Mouse (Mus musculus): Measurements from ENCODE around the gene Tango6. TPM values are rescaled to one million over a fixed set of nuclear protein-coding genes. Genes with fewer than 3 reads are reported as not detected.

Gene Tango6
- total RNA-seq, 2 experiments from 2014 or later: 5.9 to 6.4 TPM

DNA sequence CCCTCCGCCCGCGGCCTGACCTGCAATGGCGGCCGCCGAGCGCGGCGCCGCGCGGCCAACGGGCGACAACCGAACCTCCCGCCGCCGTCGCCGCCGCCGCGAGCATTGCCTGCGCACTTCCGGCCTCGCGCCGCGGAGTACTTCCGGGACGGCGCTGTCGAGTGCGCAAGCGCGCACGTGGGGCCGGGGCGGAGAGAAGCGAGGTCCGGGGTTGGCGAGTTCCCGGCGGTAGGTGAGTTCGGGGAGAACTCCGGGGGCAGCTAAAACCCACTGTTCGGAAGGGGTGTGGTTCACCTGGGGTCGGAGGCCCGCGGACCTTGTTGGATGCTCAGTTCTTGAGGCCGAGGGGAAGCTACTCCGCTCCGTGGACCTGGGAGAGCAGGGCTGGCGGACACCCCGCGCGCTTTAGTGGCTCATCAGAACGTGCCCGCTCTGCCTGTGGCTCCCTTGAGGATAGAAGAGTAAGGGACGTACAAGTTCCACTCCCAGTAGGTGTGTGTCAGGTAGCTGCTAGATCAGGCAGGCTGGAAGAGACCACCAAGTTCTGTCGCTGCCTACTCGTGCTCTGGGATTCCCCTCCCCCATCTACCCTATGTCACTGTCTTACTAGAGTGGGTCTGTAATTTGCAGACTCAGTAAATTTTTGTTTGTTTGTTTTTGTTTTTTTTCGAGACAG is 210.8 kb downstream of the Tango6 start, which contains the start of gene Utp4:
TSS of gene Utp4 (plus strand) at position 156 of the 676 bp plus-strand sequence.
- intact Hi-C loops (cut with DNase I): loop anchor here (2.0 kb wide), 1 partner anchor 175 kb away; no protein-coding TSS in a partner anchor
- DNase-seq (ENCODE audit: low spot score in 2 of 2): peak; percentile 67 to 86

DNA sequence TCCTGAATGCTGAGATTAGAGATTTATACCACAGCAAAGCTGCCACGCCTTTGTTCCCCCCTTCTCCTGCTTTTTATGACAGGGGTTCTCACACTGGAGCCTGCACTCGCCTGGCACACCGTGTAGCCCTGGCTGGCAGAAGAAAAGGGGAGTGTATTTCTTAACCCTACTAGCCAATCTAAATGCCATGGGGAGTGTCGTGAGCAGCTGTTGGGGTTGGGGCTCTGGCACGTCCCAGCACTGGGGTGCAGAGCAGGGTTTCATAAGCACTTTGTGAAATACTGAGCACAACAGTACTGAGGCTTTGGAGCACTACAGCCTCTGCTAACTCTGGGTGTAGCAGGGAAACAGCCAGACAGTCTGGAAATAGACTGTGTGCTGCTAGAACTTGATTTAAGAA is 216.6 kb downstream of the Tango6 start:
- DNase-seq (ENCODE audit: low spot score in 2 of 2): no peak

More for the DNA sequence above, 216.6 kb downstream of the Tango6 start:
- intact Hi-C loops (cut with DNase I): no loop called here

Other genes with a start within 250 kb of the Tango6 start
- not detected for gene 6030452D12Rik, start 182.5 kb upstream of the Tango6 start, total RNA-seq (2021)
- under 1 TPM; 0.42 to 0.62 TPM for gene Cdh3, start 172.2 kb upstream of the Tango6 start, total RNA-seq (2021)
- 10 to 100 TPM; 90.1 to 90.2 TPM for gene Gm10073, start 109.6 kb upstream of the Tango6 start, total RNA-seq (2021)
- gene Cdh1, start 79.7 kb upstream of the Tango6 start, total RNA-seq (2021): 1 to 10 TPM; 2.5 to 4.1 TPM
- 1 to 10 TPM; 3.0 to 4.1 TPM for gene Has3, start 187.2 kb downstream of the Tango6 start, total RNA-seq (2021)
- gene Utp4, start 210.6 kb downstream of the Tango6 start, total RNA-seq (2021): 10 to 100 TPM; 29.5 to 31.4 TPM